Mouse (Mus musculus) brain, embryonic 14.5 days (tissue): ENCODE data around the gene App.

Source experiments
- CTCF ChIP-seq: fragments of 200-500 bp; IDR thresholded peaks from 2 replicates; pipeline ENCODE4 v1.5.1; 2012; ENCODE audit warnings: inconsistent platforms, mild to moderate bottlenecking, moderate library complexity, borderline replicate concordance; ENCODE audit not compliant: insufficient read depth, insufficient read length; ENCODE audit errors: extremely low read depth
- POLR2A ChIP-seq: fragments of 200-500 bp; IDR thresholded peaks from 2 replicates; pipeline ENCODE4 v1.6.1; 2012; ENCODE audit warnings: mild to moderate bottlenecking, inconsistent platforms, borderline replicate concordance; ENCODE audit not compliant: poor library complexity, insufficient read depth, insufficient read length, severe bottlenecking; ENCODE audit errors: extremely low read depth

DNA sequence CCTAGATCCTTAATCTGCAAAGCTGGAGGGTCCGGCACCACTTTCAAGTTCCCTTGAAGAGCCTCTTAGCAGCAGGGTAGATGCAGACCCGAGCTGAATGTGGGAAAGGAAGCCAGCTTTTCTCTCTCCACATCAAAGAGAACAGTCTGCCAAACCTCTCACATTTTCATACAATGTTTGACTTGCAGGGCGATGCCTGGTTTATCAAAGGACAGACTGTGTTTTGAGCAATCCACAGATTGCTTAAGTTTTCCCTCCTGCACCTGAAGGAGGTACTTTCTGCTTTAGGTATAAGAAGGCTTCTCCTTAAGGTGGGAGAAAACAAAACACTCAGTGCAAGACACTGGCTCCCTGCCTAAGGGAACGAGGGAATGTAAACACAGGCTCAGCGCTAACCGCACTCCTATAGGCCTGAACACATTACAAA, 178.1 kb downstream of the App start:
- TF ChIP-seq POLR2A (no peak), CTCF (no peak)
